In the genomic region with DNA sequence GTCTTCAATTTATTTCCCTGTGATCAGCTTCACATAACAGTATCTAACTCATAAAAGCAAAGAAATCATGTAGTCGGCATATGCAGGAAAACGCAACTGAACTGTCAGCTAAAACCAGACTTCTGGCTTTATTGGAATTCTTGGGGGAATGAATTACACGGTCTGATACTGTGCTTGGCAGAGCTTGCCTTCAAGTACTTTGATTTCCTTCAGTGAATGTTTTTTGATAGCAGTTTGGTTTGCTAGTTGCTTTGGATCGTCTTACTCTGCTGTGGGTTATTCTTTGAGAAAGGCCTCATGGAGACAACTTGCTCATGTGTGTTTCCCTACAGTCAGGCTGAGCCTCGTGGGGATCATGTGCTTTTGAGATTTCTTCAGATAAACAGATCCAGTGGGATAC, we compare ENCODE assay signal across 13 mouse cellular contexts.
"Had no signal": no experiment of that assay in that cellular context is flagged by ENCODE, and none has a peak within 500 bp of the region (broad histone marks: within the 10 kb centered on the region; RNA-seq: fewer than 3 reads in every experiment).

No protein-coding gene starts in this region.

- H3K4me2 ChIP-seq: liver, embryonic 12.5 days; liver, embryonic 15.5 days; lung, embryonic 15.5 days; midbrain, embryonic 11.5 days had no signal

- H3K9me3 ChIP-seq: liver, embryonic 15.5 days; lung, embryonic 15.5 days had no signal

- DNase-seq: kidney, postnatal 10 days; liver; lung, adult 18-20 months; lung, postnatal 4 days; midbrain, embryonic 14.5 days; thymus, adult 2 months; thymus, postnatal 25 days had no signal

- H3K36me3 ChIP-seq: liver, embryonic 15.5 days had no signal

- H3K4me1 ChIP-seq: liver, embryonic 12.5 days; liver, embryonic 15.5 days had no signal

- H3K27ac ChIP-seq: liver, embryonic 12.5 days; liver, embryonic 15.5 days; lung, embryonic 15.5 days; stomach, postnatal 0 days had no signal

- H3K27me3 ChIP-seq: liver, embryonic 12.5 days; liver, embryonic 15.5 days; lung, embryonic 15.5 days had no signal

- ATAC-seq: intestine, postnatal 0 days; liver, embryonic 12.5 days had no signal

- H3K9ac ChIP-seq: liver, embryonic 12.5 days; liver, embryonic 15.5 days; lung, embryonic 15.5 days had no signal

- H3K4me3 ChIP-seq: liver, embryonic 12.5 days; liver, embryonic 15.5 days; lung, embryonic 15.5 days had no signal
